Mouse (Mus musculus): ENCODE data around the gene Cdc14a.

GRCm38 (mm10) chr3:116329976-116330375 lies 93.9 kb downstream of the Cdc14a start:
- TF ChIP-seq POLR2A (IDR thresholded peaks at IDR 0.05; ENCODE audit: insufficient read depth, low read depth, low read length), result no peak
- TF ChIP-seq EP300 (IDR thresholded peaks at IDR 0.05; ENCODE audit: insufficient read depth, low read depth, low read length), result no peak

All from heart, adult 2 months (tissue).